Mouse (Mus musculus) MEL-GATA-1-ER (cell line): Measurements from ENCODE around the gene Maml3.

Experiments
- DNase-seq: peaks from one replicate; pipeline ENCODE4 v3.0.0-alpha.2; 2012; ENCODE audit warnings: low read depth; ENCODE audit errors: extremely low read depth

Gene Maml3

GRCm38 (mm10) chr3:52090230-52090873, 14.5 kb downstream of the Maml3 start:
- DNase-seq: peak; percentile 26

- DNase-seq: peak; percentile 80
Measured at GRCm38 (mm10) chr3:52088458-52089341, 16.2 kb downstream of the Maml3 start.

- no peak for DNase-seq
Measured at GRCm38 (mm10) chr3:52087636-52088280, 17.1 kb downstream of the Maml3 start.

GRCm38 (mm10) chr3:52078763-52079162, 26.1 kb downstream of the Maml3 start:
- no peak for DNase-seq

GRCm38 (mm10) chr3:52073959-52074358, 30.9 kb downstream of the Maml3 start:
- DNase-seq: no peak

GRCm38 (mm10) chr3:52071996-52072395, 32.9 kb downstream of the Maml3 start:
- no peak for DNase-seq

GRCm38 (mm10) chr3:52070163-52070478, 34.8 kb downstream of the Maml3 start:
- DNase-seq: no peak

- peak; percentile 80 for DNase-seq
Measured at GRCm38 (mm10) chr3:52069304-52070162, 35.3 kb downstream of the Maml3 start.

- no peak for DNase-seq
Measured at GRCm38 (mm10) chr3:52068885-52069284, 36.0 kb downstream of the Maml3 start.

GRCm38 (mm10) chr3:52067181-52067580, 37.7 kb downstream of the Maml3 start:
- no peak for DNase-seq

- DNase-seq: no peak
Measured at GRCm38 (mm10) chr3:52066142-52066541, 38.7 kb downstream of the Maml3 start.

- DNase-seq: no peak
Measured at GRCm38 (mm10) chr3:52063261-52063655, 41.6 kb downstream of the Maml3 start.

- DNase-seq: no peak
Measured at GRCm38 (mm10) chr3:52062389-52063260, 42.3 kb downstream of the Maml3 start.

- no peak for DNase-seq
Measured at GRCm38 (mm10) chr3:52061472-52062388, 43.1 kb downstream of the Maml3 start.

GRCm38 (mm10) chr3:52060886-52061285, 44.0 kb downstream of the Maml3 start:
- no peak for DNase-seq

- DNase-seq: no peak
Measured at GRCm38 (mm10) chr3:52051801-52052200, 53.1 kb downstream of the Maml3 start.

- DNase-seq: no peak
Measured at GRCm38 (mm10) chr3:52048082-52048481, 56.8 kb downstream of the Maml3 start.

- no peak for DNase-seq
Measured at GRCm38 (mm10) chr3:52047537-52047936, 57.3 kb downstream of the Maml3 start.

GRCm38 (mm10) chr3:52046895-52047372, 57.9 kb downstream of the Maml3 start:
- peak; percentile 88 for DNase-seq
